Mouse (Mus musculus): ENCODE data around the gene Nt5c1a. TPM values are rescaled to one million over a fixed set of nuclear protein-coding genes. Genes with fewer than 3 reads are reported as not detected.

The Nt5c1a gene
- polyA plus RNA-seq, 1 experiment, result 0.31 TPM

- DNase-seq (ENCODE audit: low read depth), result no peak
Observed at GRCm38 (mm10) chr4:123247147-123247880, 46.0 kb downstream of the Nt5c1a start.

GRCm38 (mm10) chr4:123248971-123249567 lies 47.8 kb downstream of the Nt5c1a start:
- no peak for DNase-seq (ENCODE audit: low read depth)

- DNase-seq (ENCODE audit: low read depth), result no peak
Observed at GRCm38 (mm10) chr4:123252214-123252613, 50.9 kb downstream of the Nt5c1a start.

GRCm38 (mm10) chr4:123254617-123255016 lies 53.3 kb downstream of the Nt5c1a start:
- DNase-seq (ENCODE audit: low read depth), result no peak

- no peak for DNase-seq (ENCODE audit: low read depth)
Observed at GRCm38 (mm10) chr4:123260071-123260746, 58.9 kb downstream of the Nt5c1a start.

GRCm38 (mm10) chr4:123261721-123262401 lies 60.6 kb downstream of the Nt5c1a start, which contains the start of gene Pabpc4:
Gene Pabpc4 (plus strand): TSS chr4:123262351.
- no peak for DNase-seq (ENCODE audit: low read depth)

Other genes with a start within 250 kb of the Nt5c1a start
- gene Mfsd2a, start 240.3 kb upstream of the Nt5c1a start, polyA plus RNA-seq (2012; rRNA removed), result 104 and 126 TPM in 2 replicates
- gene Mycl, start 205.9 kb upstream of the Nt5c1a start, polyA plus RNA-seq (2012; rRNA removed), result 5.6 and 10.3 TPM in 2 replicates
- gene Trit1, start 184.9 kb upstream of the Nt5c1a start, polyA plus RNA-seq (2012; rRNA removed), result 7.3 and 8.5 TPM in 2 replicates
- gene Bmp8b, start 96.3 kb upstream of the Nt5c1a start, polyA plus RNA-seq (2012; rRNA removed), result 0.13 and 0.20 TPM in 2 replicates
- gene Oxct2b, start 85.2 kb upstream of the Nt5c1a start, polyA plus RNA-seq (2012; rRNA removed), result 2.0 and 2.5 TPM in 2 replicates
- 13.5 and 15.4 TPM in 2 replicates for gene Ppie, start 61.6 kb upstream of the Nt5c1a start, polyA plus RNA-seq (2012; rRNA removed)
- gene Hpcal4, start 18.3 kb upstream of the Nt5c1a start, polyA plus RNA-seq (2012; rRNA removed), result 0.18 and 0.95 TPM in 2 replicates
- 7.3 and 8.5 TPM in 2 replicates for gene Heyl, start 32.1 kb downstream of the Nt5c1a start, polyA plus RNA-seq (2012; rRNA removed)
- 58.2 and 64.0 TPM in 2 replicates for gene Pabpc4, start 60.8 kb downstream of the Nt5c1a start, polyA plus RNA-seq (2012; rRNA removed)
- 1.5 and 2.1 TPM in 2 replicates for gene Oxct2a, start 122.1 kb downstream of the Nt5c1a start, polyA plus RNA-seq (2012; rRNA removed)
- 3.1 and 6.7 TPM in 2 replicates for gene Bmp8a, start 141.7 kb downstream of the Nt5c1a start, polyA plus RNA-seq (2012; rRNA removed)

All from gonadal fat pad, adult 2 months (tissue).